Mouse (Mus musculus) liver, adult 2 months (tissue): ENCODE measurements around the gene Taf9b. TPM values are rescaled to one million over a fixed set of nuclear protein-coding genes. Genes with fewer than 3 reads are reported as not detected.
"Not testable (repeated sequence)": the region's sequence is repeated elsewhere in the genome, so short reads cannot be mapped to it uniquely, and the experiment has no call there.

ENCODE experiments used
- DNase-seq: peaks from one replicate; pipeline ENCODE4 v3.0.0-alpha.2; 2011; ENCODE audit warnings: low read depth, low spot score; ENCODE audit errors: extremely low read depth
- H3K27ac ChIP-seq: fragments of 200-500 bp; replicated peaks from 2 replicates; pipeline ENCODE4 v1.5.1; 2012; ENCODE audit warnings: low read depth, mild to moderate bottlenecking, control low read depth, inconsistent platforms, low read length; ENCODE audit not compliant: insufficient read depth
- H3K27me3 ChIP-seq: fragments of 200-500 bp; 2 replicates; pipeline ENCODE4 v1.6.1; 2012; ENCODE audit warnings: mild to moderate bottlenecking, moderate library complexity, low read length, inconsistent platforms; ENCODE audit not compliant: control insufficient read depth, insufficient read depth
- H3K36me3 ChIP-seq: fragments of 200-500 bp; 2 replicates; pipeline ENCODE4 v1.6.1; 2012; ENCODE audit warnings: low read length, inconsistent platforms; ENCODE audit not compliant: control insufficient read depth, insufficient read depth
- H3K4me1 ChIP-seq: fragments of 200-500 bp; 2 replicates; pipeline ENCODE4 v1.6.1; 2011; ENCODE audit warnings: low read length; ENCODE audit not compliant: control insufficient read depth, insufficient read depth
- H3K4me3 ChIP-seq: fragments of 200-500 bp; 2 replicates; pipeline ENCODE4 v1.5.1; 2011; ENCODE audit warnings: low read depth, mild to moderate bottlenecking, control low read depth, low read length, moderate library complexity; ENCODE audit not compliant: insufficient read depth
- H3K79me2 ChIP-seq: fragments of 200-500 bp; 2 replicates; pipeline ENCODE4 v1.6.1; 2012; ENCODE audit warnings: inconsistent platforms, mild to moderate bottlenecking, low read length, moderate library complexity; ENCODE audit not compliant: control insufficient read depth, insufficient read depth
- H3K9ac ChIP-seq: fragments of 200-500 bp; 2 replicates; pipeline ENCODE4 v1.6.1; 2012; ENCODE audit warnings: low read depth, mild to moderate bottlenecking, control low read depth, inconsistent platforms, low read length
- CTCF ChIP-seq: fragments of 200-500 bp; IDR thresholded peaks from 2 replicates; pipeline ENCODE4 v1.5.1; 2011; ENCODE audit warnings: low read depth, low read length, control low read depth
- POLR2A ChIP-seq: fragments of 200-500 bp; IDR thresholded peaks from 2 replicates; pipeline ENCODE4 v1.6.1; 2011; ENCODE audit warnings: low read length, control low read depth; ENCODE audit not compliant: insufficient read depth; ENCODE audit errors: extremely low read depth
- WGBS: fragments of 180-500 bp; shearing (Covaris S2); methylation state at CpG from one replicate; pipeline ENCODE4 v1.1.7; 2018; 5-methylcytosine and 5-hydroxymethylcytosine counted together
- polyA plus RNA-seq: library from polyadenylated mRNA; depleted of rRNA; stranded (reverse); fragments of >200 nt; gene quantifications from 2 replicates; pipeline ENCODE4 v1.2.3, GENCODE M21; 2012; rRNA removed
- total RNA-seq: library from RNA; depleted of rRNA; stranded (reverse); fragments of >200 nt; gene quantifications from 2 replicates; pipeline ENCODE4 v1.2.3, GENCODE M21; 2014; rRNA removed

Gene Taf9b
- total RNA-seq = 0.83 and 1.3 TPM in 2 replicates
- 0.29 and 0.40 TPM in 2 replicates for polyA plus RNA-seq

DNA sequence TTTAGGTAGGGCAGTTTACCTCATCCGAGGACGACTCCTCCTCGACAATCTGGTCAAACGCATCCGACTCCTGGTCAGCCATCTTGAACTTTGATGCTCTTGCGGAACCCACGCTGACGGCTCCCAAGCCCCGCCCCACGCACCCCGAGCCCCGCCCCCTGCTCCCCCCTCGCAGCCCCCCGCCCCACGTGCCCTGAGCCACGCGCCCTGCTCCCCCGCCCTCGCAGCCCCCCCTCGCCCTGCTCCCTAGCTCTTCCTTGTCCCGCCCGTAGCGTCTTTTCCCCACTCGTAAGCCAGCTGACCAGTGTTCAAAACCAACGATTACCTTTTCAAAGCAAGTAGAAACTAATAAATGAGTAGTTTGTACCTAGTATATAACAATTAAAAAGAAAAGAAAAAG lies at the start of gene Taf9b:
Taf9b (minus strand) TSS at position 101 of the 400 bp plus-strand sequence.
- 90% methylated on average over 24 of the region's 25 CpGs for WGBS

DNA sequence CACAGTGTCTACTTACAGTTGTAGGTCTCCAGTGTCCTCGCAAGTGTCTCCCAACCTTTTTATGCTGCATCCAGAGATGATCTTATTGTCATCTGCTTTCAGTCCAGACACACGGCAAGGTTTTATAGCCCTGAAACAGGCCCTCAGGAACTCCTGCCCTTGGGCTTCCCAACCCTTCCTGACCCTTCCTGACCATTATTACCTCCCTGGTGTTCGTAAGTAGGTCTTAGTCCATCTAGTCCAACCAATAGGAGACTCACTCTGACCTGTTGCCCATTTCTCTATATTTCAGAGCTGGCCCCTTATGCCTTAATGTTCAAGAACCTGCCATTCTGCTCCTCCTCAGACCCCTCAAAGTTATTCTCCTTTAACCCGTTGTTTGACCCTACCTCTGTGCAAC lies 34.3 kb upstream of the Taf9b start, which contains the start of gene Fnd3c2:
Fnd3c2 (minus strand) TSS at position 101 of the 400 bp plus-strand sequence.
- H3K4me1 ChIP-seq = no peaks in the 10 kb centered on the region
- WGBS = 85% methylated on average over 4 of the region's 4 CpGs
- TF ChIP-seq CTCF = no peak
- no peak for TF ChIP-seq POLR2A
- no peaks in the 10 kb centered on the region for H3K36me3 ChIP-seq
- DNase-seq = no peak
- no peak within 1 kb of the TSS for H3K9ac ChIP-seq
- H3K79me2 ChIP-seq = no peaks in the 10 kb centered on the region
- no peak within 1 kb of the TSS for H3K4me3 ChIP-seq
- H3K27ac ChIP-seq = no peak within 1 kb of the TSS
- no peaks in the 10 kb centered on the region for H3K27me3 ChIP-seq

More for the DNA sequence above, at the start of gene Taf9b:
- H3K27me3 ChIP-seq = 0 out of 2 replicates have a peak, but pooled peaks cover 3% of the 10 kb centered on the region
- H3K27ac ChIP-seq = no peak within 1 kb of the TSS
- no peaks in the 10 kb centered on the region for H3K4me1 ChIP-seq
- H3K36me3 ChIP-seq = no peaks in the 10 kb centered on the region
- DNase-seq = no peak
- TF ChIP-seq POLR2A = no peak
- H3K4me3 ChIP-seq = no peak within 1 kb of the TSS
- H3K79me2 ChIP-seq = no peaks in the 10 kb centered on the region; the same call in 1 of the 2 replicates
- no peak within 1 kb of the TSS for H3K9ac ChIP-seq

DNA sequence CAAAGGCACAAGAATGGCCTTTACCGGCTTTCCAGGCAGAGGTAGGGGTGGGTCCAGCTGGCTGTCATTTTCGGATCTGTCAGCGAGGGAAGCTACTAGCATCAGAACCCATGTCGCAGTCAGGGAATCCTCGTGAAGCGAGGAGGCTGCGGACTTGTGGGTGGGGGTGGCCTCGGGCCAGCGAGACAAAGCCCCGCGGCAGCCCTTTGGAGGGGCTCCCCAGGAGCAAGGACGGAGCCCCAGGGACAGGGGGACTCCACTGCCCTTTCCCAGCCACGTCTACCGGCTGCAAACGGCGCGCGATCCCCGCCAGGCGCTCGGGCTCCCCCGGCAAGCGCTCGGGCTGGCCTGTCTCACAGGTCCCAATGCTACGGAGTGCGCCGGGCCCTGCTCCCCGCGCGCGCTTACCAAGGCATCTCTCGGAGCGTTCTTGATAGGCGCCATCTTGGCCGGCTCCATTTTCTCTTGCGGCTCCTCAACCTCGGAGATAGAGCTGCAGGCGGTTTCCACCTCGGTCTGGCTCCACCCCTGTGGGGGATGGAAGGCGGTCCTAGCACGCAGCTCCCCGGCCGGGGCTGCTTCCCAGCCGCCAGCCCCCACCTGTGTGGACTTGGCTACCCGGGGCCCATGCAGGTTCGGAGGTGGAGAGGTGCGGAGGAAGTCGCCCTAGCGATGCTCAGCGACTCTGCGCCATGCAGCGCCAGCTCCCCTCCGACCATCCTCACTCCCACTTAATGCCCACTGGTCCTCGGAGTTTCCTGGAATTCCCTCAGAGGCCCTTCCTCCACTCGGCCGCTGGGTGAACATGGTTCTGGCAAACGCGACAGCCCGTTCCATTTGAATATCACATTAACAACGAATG lies 1.6 kb downstream of the Taf9b start:
- H3K27me3 ChIP-seq = 0 out of 2 replicates have a peak, but pooled peaks cover 3% of the 10 kb centered on the region

DNA sequence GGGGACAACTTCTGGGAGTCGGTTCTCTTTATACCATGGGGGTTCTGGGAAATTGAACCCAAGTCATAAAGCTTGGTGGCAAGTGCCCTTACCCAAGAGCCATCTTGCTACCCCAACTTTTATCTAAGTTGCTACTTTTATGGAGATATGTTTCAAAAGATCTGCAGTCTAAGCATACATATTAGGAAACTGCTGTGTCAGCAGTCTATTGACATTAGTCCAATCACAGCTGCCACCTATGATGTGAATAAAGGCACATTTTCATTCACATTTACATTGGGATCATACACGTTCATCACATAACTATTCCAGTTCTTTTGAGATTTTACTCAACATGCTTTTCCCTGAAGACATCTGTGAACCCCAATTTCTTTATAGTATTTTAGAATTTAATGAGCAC lies 11.9 kb downstream of the Taf9b start:
- TF ChIP-seq CTCF (no peak), POLR2A (no peak)
- 91% methylated on average over 2 of the region's 2 CpGs for WGBS
- H3K4me1 ChIP-seq = no peaks in the 10 kb centered on the region
- no peak for DNase-seq
- H3K27ac ChIP-seq = no peak overlapping the region
- H3K9ac ChIP-seq = no peak overlapping the region
- H3K36me3 ChIP-seq = peaks cover 2% of the 10 kb centered on the region
- no peak overlapping the region for H3K4me3 ChIP-seq
- H3K27me3 ChIP-seq = no peaks in the 10 kb centered on the region
- H3K79me2 ChIP-seq = no peaks in the 10 kb centered on the region

More for the DNA sequence above, 1.6 kb downstream of the Taf9b start:
- H3K4me3 ChIP-seq = peak overlapping the region; percentile 89
- peak overlapping the region; percentile 75 for H3K9ac ChIP-seq
- DNase-seq = no peak
- under 1% methylated on average over 42 of the region's 60 CpGs for WGBS
- no peaks in the 10 kb centered on the region for H3K4me1 ChIP-seq
- H3K36me3 ChIP-seq = no peaks in the 10 kb centered on the region
- TF ChIP-seq CTCF = no peak
- no peak for TF ChIP-seq POLR2A
- H3K27ac ChIP-seq = no peak overlapping the region
- H3K79me2 ChIP-seq = no peaks in the 10 kb centered on the region; the same call in 1 of the 2 replicates

DNA sequence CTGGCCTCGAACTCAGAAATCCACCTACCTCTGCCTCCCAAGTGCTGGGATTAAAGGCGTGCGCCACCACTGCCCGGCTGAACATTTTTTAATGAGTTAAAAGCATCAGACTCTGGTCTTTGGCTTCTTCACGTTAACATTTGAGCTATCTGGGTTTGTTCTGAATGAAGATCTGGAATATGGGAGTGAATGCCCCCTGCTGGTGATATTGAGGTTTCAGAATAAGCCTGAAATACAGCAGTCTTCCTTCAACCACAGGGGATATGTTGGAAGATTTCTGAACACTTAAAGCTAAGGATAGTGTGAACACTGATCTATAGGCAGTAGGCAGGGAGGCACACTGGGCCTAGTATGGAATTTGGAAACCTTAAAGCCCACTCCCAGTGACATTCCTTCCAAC lies 22.1 kb downstream of the Taf9b start:
- no peak overlapping the region for H3K4me3 ChIP-seq
- 77% methylated on average over 5 of the region's 5 CpGs for WGBS
- H3K4me1 ChIP-seq = no peaks in the 10 kb centered on the region
- no peaks in the 10 kb centered on the region for H3K79me2 ChIP-seq
- H3K36me3 ChIP-seq = peaks cover 70% of the 10 kb centered on the region
- no peaks in the 10 kb centered on the region for H3K27me3 ChIP-seq
- DNase-seq = no peak
- H3K9ac ChIP-seq = no peak overlapping the region
- TF ChIP-seq CTCF (0 out of 2 replicates have a peak, but pooled peaks have one; percentile 7), POLR2A (no peak)
- no peak overlapping the region for H3K27ac ChIP-seq

DNA sequence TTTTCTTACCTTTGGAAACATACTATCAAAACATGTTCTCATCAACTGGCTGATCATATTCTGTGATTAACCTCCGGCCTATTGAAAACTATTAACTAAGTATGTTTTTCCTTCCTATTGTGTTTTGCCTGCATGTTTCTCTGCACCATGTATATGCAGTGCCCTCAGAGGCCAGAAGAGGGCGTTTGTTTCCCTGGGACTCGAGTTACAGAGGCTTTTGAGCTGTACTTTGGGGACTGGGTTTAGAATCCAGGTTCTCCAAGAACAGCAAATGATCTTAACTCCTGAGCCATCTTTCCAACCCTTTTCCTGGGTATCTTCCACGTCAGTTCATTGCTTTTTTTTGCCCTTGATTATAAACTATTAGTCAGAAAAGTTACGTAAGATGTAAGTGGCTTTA lies 23.6 kb downstream of the Taf9b start:
- no peak overlapping the region for H3K9ac ChIP-seq
- H3K4me1 ChIP-seq = no peaks in the 10 kb centered on the region
- no peaks in the 10 kb centered on the region for H3K79me2 ChIP-seq
- H3K27me3 ChIP-seq = no peaks in the 10 kb centered on the region
- TF ChIP-seq POLR2A (no peak), CTCF (peak; percentile 23; the same call in 1 of the 2 replicates)
- 66% methylated on average over 5 of the region's 5 CpGs for WGBS
- DNase-seq = no peak
- H3K4me3 ChIP-seq = no peak overlapping the region
- peaks cover 72% of the 10 kb centered on the region for H3K36me3 ChIP-seq
- H3K27ac ChIP-seq = no peak overlapping the region

DNA sequence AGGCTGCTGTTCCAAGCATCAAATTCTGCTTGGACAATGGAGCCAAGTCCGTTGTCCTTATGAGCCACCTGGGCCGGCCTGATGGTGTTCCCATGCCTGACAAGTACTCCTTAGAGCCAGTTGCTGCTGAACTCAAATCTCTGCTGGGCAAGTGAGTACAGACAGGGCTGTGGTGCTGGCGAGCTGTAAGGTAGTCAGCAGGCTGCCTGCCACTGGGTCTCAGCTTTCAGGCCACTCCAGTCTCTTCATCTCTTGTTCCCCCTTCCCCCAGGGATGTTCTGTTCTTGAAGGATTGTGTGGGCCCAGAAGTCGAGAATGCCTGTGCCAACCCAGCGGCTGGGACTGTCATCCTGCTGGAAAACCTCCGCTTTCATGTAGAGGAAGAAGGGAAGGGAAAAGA lies 26.6 kb downstream of the Taf9b start:
- H3K79me2 ChIP-seq, H3K9ac ChIP-seq, H3K27me3 ChIP-seq, H3K4me3 ChIP-seq, H3K27ac ChIP-seq, DNase-seq, H3K4me1 ChIP-seq: not testable (repeated sequence)
- H3K36me3 ChIP-seq = peaks cover 60% of the 10 kb centered on the region
- 95% methylated on average over 6 of the region's 6 CpGs for WGBS
